Mouse (Mus musculus) limb, embryonic 12.5 days (tissue): ENCODE data around the gene Gm16253. TPM values are rescaled to one million over a fixed set of nuclear protein-coding genes. Genes with fewer than 3 reads are reported as not detected.
A peak's percentile ranks its signal among the peaks of the same experiment; 100 is the strongest.

ENCODE experiments used
- ATAC-seq: fragments of 200-750 bp; cut with Nextera tagmentation; 2 replicates; pipeline ENCODE4 v1.8.0; 2017; ENCODE audit warnings: low read depth, moderate TSS enrichment; ENCODE audit not compliant: insufficient number of reproducible peaks, insufficient read depth, low FRiP score, low TSS enrichment
- H3K27ac ChIP-seq: fragments of 300-500 bp; sonication (generic); 2 replicates; pipeline ENCODE4 v1.5.1; 2016; ENCODE audit warnings: mild to moderate bottlenecking, moderate library complexity
- H3K27me3 ChIP-seq: fragments of 300-500 bp; sonication (generic); 2 replicates; pipeline ENCODE4 v1.6.1; 2016; ENCODE audit warnings: mild to moderate bottlenecking, moderate library complexity
- H3K36me3 ChIP-seq: fragments of 300-500 bp; sonication (generic); 2 replicates; pipeline ENCODE4 v1.6.1; 2016; ENCODE audit warnings: mild to moderate bottlenecking, moderate library complexity
- H3K4me1 ChIP-seq: fragments of 300-500 bp; sonication (generic); replicated peaks from 2 replicates; pipeline ENCODE4 v1.6.1; 2016
- H3K4me2 ChIP-seq: fragments of 300-500 bp; sonication (generic); 2 replicates; pipeline ENCODE4 v1.6.1; 2016; ENCODE audit warnings: mild to moderate bottlenecking, moderate library complexity
- H3K4me3 ChIP-seq: fragments of 300-500 bp; sonication (generic); replicated peaks from 2 replicates; pipeline ENCODE4 v1.5.1; 2016; ENCODE audit warnings: mild to moderate bottlenecking
- H3K9ac ChIP-seq: fragments of 300-500 bp; sonication (generic); replicated peaks from 2 replicates; pipeline ENCODE4 v1.6.1; 2016; ENCODE audit warnings: mild to moderate bottlenecking, moderate library complexity
- H3K9me3 ChIP-seq: fragments of 300-500 bp; sonication (generic); 2 replicates; pipeline ENCODE4 v1.6.1; 2016; ENCODE audit warnings: mild to moderate bottlenecking, moderate library complexity
- WGBS: fragments of 180-500 bp; shearing (Covaris S2); methylation state at CpG from one replicate; pipeline ENCODE4 v1.1.7; 2016; 5-methylcytosine and 5-hydroxymethylcytosine counted together
- polyA plus RNA-seq: library from polyadenylated mRNA; unstranded; fragments of >200 nt; fragmentation: Nextera tagmentation; extraction: Ambion mirVana; gene quantifications from 2 replicates; pipeline ENCODE4 v1.2.1, GENCODE M21; 2016

Gene Gm16253
- polyA plus RNA-seq, 1 experiment from 2014 or later = 1.5 TPM

DNA sequence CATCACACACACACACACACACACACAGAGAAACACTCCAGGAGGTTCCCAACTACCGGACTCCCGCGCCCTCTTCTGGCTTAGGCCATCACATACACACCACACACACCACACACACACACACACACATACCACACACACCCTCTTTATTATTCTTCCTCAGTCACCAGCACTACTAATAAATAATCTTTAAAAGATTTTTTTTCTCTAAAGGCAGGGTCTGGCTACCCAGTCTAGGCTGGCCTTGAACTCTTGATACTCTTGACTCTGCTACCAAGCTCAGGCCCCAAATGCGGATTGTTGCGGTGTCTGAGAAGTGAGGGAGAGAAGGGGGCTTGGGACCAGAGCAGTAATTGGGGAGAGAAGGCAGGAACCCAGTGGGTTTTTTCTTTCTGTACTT is 18.1 kb downstream of the Gm16253 start:
- ATAC-seq = no peak
- Histone ChIP-seq H3K9me3 (no peaks in the 10 kb centered on the region), H3K36me3 (no peaks in the 10 kb centered on the region), H3K27ac (no peak overlapping the region), H3K9ac (no peak overlapping the region), H3K4me1 (peaks cover 48% of the 10 kb centered on the region), H3K4me3 (no peak overlapping the region), H3K4me2 (no peak overlapping the region), H3K27me3 (peaks cover 39% of the 10 kb centered on the region)
- 73% methylated on average over 5 of the region's 5 CpGs for WGBS

- H3K4me2 ChIP-seq = peak overlapping the region; percentile 99
- peak overlapping the region; percentile 53 for H3K4me3 ChIP-seq
- no peak overlapping the region for H3K9ac ChIP-seq
- WGBS = 31% methylated on average over 6 of the region's 6 CpGs
- H3K27me3 ChIP-seq = peaks cover 39% of the 10 kb centered on the region
- H3K36me3 ChIP-seq = no peaks in the 10 kb centered on the region
- H3K4me1 ChIP-seq = peaks cover 51% of the 10 kb centered on the region
- H3K9me3 ChIP-seq = no peaks in the 10 kb centered on the region
- no peak overlapping the region for H3K27ac ChIP-seq
- ATAC-seq = no peak
Observed at GRCm38 (mm10) chr3:96595661-96596060, 18.9 kb downstream of the Gm16253 start.

- ATAC-seq = no peak
- Histone ChIP-seq H3K27me3 (peaks cover 39% of the 10 kb centered on the region), H3K4me2 (peak within 1 kb of the TSS; percentile 99), H3K36me3 (no peaks in the 10 kb centered on the region), H3K4me1 (peaks cover 51% of the 10 kb centered on the region), H3K9me3 (no peaks in the 10 kb centered on the region), H3K27ac (peak within 1 kb of the TSS; percentile 67; the same call in 1 of the 2 replicates), H3K4me3 (peak within 1 kb of the TSS; percentile 53), H3K9ac (peak within 1 kb of the TSS; percentile 67)
- under 1% methylated on average over 20 of the region's 23 CpGs for WGBS
Observed at GRCm38 (mm10) chr3:96596228-96596707, 19.5 kb downstream of the Gm16253 start, which contains the start of gene Ankrd34a. Ankrd34a (plus strand) TSS chr3:96596636.

GRCm38 (mm10) chr3:96596855-96597254 is 20.1 kb downstream of the Gm16253 start:
- H3K4me2 ChIP-seq = peak overlapping the region; percentile 99
- H3K4me3 ChIP-seq = peak overlapping the region; percentile 53
- peaks cover 39% of the 10 kb centered on the region for H3K27me3 ChIP-seq
- ATAC-seq = no peak
- peak overlapping the region; percentile 67 for H3K9ac ChIP-seq
- no peak overlapping the region for H3K27ac ChIP-seq
- peaks cover 53% of the 10 kb centered on the region for H3K4me1 ChIP-seq
- WGBS = 4% methylated on average over 10 of the region's 12 CpGs
- no peaks in the 10 kb centered on the region for H3K36me3 ChIP-seq
- H3K9me3 ChIP-seq = no peaks in the 10 kb centered on the region

DNA sequence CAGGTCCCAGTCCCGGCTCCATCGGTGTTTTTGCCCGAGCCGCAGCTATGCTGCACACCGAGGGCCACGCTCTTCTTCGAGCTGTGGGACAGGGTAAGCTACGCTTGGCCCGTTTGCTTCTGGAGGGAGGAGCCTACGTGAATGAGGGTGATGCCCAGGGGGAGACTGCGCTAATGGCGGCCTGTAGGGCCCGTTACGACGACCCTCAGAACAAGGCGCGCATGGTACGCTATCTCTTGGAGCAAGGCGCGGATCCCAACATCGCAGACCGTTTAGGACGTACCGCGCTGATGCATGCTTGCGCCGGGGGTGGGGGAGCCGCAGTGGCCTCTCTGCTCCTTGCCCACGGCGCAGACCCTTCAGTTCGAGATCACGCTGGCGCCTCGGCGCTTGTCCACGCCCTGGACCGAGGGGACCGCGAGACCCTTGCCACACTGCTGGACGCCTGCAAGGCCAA is 20.7 kb downstream of the Gm16253 start:
- Histone ChIP-seq H3K9me3 (no peaks in the 10 kb centered on the region), H3K27ac (peak overlapping the region; percentile 67), H3K4me3 (peak overlapping the region; percentile 53), H3K4me2 (peak overlapping the region; percentile 99), H3K4me1 (peaks cover 54% of the 10 kb centered on the region), H3K9ac (peak overlapping the region; percentile 67), H3K36me3 (no peaks in the 10 kb centered on the region), H3K27me3 (peaks cover 39% of the 10 kb centered on the region)
- WGBS = under 1% methylated on average over 40 of the region's 40 CpGs
- no peak for ATAC-seq

- ATAC-seq = no peak
- Histone ChIP-seq H3K9ac (peak overlapping the region; percentile 67), H3K27me3 (peaks cover 39% of the 10 kb centered on the region), H3K27ac (peak overlapping the region; percentile 67), H3K36me3 (no peaks in the 10 kb centered on the region), H3K4me1 (peaks cover 54% of the 10 kb centered on the region), H3K4me3 (peak overlapping the region; percentile 53), H3K9me3 (no peaks in the 10 kb centered on the region), H3K4me2 (peak overlapping the region; percentile 99)
- 1% methylated on average over 54 of the region's 54 CpGs for WGBS
Observed at GRCm38 (mm10) chr3:96598156-96599068, 21.6 kb downstream of the Gm16253 start.

- no peak overlapping the region for H3K27ac ChIP-seq
- WGBS = 47% methylated on average over 8 of the region's 8 CpGs
Observed at GRCm38 (mm10) chr3:96599069-96599393, 22.2 kb downstream of the Gm16253 start.

GRCm38 (mm10) chr3:96599411-96599810 is 22.6 kb downstream of the Gm16253 start:
- peaks cover 59% of the 10 kb centered on the region for H3K4me1 ChIP-seq
- H3K36me3 ChIP-seq = 0 out of 2 replicates have a peak, but pooled peaks cover 2% of the 10 kb centered on the region
- H3K4me3 ChIP-seq = no peak overlapping the region; the same call in 1 of the 2 replicates
- no peak overlapping the region for H3K9ac ChIP-seq
- no peaks in the 10 kb centered on the region for H3K9me3 ChIP-seq
- no peak overlapping the region for H3K27ac ChIP-seq
- no peak for ATAC-seq
- H3K27me3 ChIP-seq = peaks cover 39% of the 10 kb centered on the region
- peak overlapping the region; percentile 99; the same call in 1 of the 2 replicates for H3K4me2 ChIP-seq
- WGBS = 73% methylated on average over 3 of the region's 3 CpGs

More at GRCm38 (mm10) chr3:96599069-96599393, 22.2 kb downstream of the Gm16253 start:
- no peaks in the 10 kb centered on the region for H3K36me3 ChIP-seq
- H3K4me1 ChIP-seq = peaks cover 59% of the 10 kb centered on the region
- H3K9ac ChIP-seq = no peak overlapping the region
- H3K9me3 ChIP-seq = no peaks in the 10 kb centered on the region
- peaks cover 39% of the 10 kb centered on the region for H3K27me3 ChIP-seq
- no peak for ATAC-seq
- H3K4me2 ChIP-seq = peak overlapping the region; percentile 99
- H3K4me3 ChIP-seq = peak overlapping the region; percentile 53

DNA sequence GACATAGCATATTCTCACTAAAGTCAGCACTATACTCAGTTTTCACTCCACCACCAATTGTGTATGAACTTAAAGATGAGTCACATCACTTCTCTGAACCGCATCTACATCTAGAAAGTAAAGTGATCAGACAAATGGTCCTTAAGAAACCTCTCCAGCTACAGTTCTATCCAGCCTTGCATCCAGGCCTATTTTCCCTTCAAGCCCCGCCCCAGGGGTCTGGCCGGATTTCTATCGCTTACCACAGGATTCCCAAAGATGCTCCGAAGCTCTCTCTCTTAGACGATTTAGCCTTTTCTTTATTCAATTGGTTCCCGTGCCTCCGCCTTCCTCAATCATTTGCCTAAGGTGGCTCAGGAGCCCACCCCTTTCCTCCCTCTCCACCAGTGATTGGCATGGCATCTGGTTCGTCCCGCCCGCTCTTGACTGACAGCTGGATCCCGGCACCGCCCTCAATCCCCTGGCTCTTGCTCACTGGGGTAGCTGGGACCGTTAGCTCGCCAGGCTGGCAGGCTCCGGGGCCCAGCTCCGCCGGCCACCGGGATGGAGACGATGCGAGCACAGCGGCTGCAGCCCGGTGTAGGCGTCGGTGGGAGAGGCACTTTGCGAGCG is 24.0 kb downstream of the Gm16253 start, which contains the start of gene Lix1l:
TSS of gene Lix1l (plus strand) at position 511 of the 612 bp plus-strand sequence.
- WGBS = 2% methylated on average over 27 of the region's 27 CpGs
- Histone ChIP-seq H3K9ac (peak within 1 kb of the TSS; percentile 96), H3K4me1 (peaks cover 55% of the 10 kb centered on the region), H3K27ac (peak within 1 kb of the TSS; percentile 94), H3K27me3 (peaks cover 28% of the 10 kb centered on the region), H3K4me2 (peak within 1 kb of the TSS; percentile 78), H3K36me3 (peaks cover 10% of the 10 kb centered on the region; the same call in 1 of the 2 replicates), H3K4me3 (peak within 1 kb of the TSS; percentile 87), H3K9me3 (no peaks in the 10 kb centered on the region)
- ATAC-seq = peak; percentile 94

DNA sequence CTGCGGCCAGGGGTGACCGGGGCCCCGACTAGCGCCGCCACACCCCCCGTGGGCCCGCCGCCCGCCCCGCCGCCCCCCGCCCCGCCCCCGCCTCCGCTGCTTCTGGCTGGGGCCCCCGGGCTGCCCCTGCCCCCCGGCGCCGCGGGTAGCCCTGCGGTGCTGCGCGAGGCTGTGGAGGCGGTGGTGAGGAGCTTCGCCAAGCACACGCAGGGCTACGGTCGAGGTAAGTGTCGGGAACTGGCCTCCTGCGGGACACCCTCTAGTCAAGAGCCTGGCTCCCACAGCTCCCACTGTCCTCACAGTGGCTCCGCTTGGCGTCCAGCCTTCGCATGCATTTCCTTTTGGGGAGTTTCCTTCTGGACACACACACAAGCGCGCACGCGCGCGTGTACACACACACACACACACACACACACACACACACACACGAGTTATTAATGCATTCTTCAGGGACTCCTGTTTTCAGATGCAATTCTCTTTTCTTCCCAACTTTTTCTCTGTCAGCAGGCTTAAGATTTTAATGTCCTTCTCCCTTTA is 24.5 kb downstream of the Gm16253 start:
- peaks cover 22% of the 10 kb centered on the region for H3K27me3 ChIP-seq
- ATAC-seq = peak; percentile 49
- H3K9ac ChIP-seq = peak overlapping the region; percentile 96
- peak overlapping the region; percentile 94 for H3K27ac ChIP-seq
- peaks cover 10% of the 10 kb centered on the region; the same call in 1 of the 2 replicates for H3K36me3 ChIP-seq
- H3K4me3 ChIP-seq = peak overlapping the region; percentile 87
- H3K4me2 ChIP-seq = peak overlapping the region; percentile 78
- H3K9me3 ChIP-seq = no peaks in the 10 kb centered on the region
- peaks cover 49% of the 10 kb centered on the region for H3K4me1 ChIP-seq
- 1% methylated on average over 33 of the region's 40 CpGs for WGBS
